Mouse (Mus musculus): Measurements from ENCODE around the gene Atp6v1e1.

GRCm38 (mm10) chr6:120835474-120836374 is 13.1 kb upstream of the Atp6v1e1 start, which contains the start of gene Bcl2l13:
- TF ChIP-seq MAFK (IDR thresholded peaks at IDR 0.05; ENCODE audit: insufficient read depth, low read depth, low read length) = no peak
- no peak for TF ChIP-seq HCFC1 (IDR thresholded peaks at IDR 0.05; ENCODE audit: borderline replicate concordance, insufficient read depth, low read length)
- no peak for TF ChIP-seq ZNF384 (IDR thresholded peaks at IDR 0.05; ENCODE audit: low read depth, low read length)
- TF ChIP-seq CHD2 (IDR thresholded peaks at IDR 0.05; ENCODE audit: low read depth, low read length) = no peak
